Mouse (Mus musculus) myocyte (in vitro differentiated cells): ENCODE results near the gene Wdr46. TPM values are rescaled to one million over a fixed set of nuclear protein-coding genes. Genes with fewer than 3 reads are reported as not detected.

Experiments used
- H3K27me3 ChIP-seq: one replicate; pipeline ENCODE4 v1.6.1; 2011; ENCODE audit not compliant: control insufficient read depth, insufficient read depth, insufficient read length
- H3K36me3 ChIP-seq: one replicate; pipeline ENCODE4 v1.6.1; 2011; ENCODE audit not compliant: control insufficient read depth, insufficient read depth
- H3K4me2 ChIP-seq: one replicate; pipeline ENCODE4 v1.6.1; 2011; ENCODE audit warnings: low read depth, control low read depth
- H3K4me3 ChIP-seq: one replicate; pipeline ENCODE4 v1.5.1; 2011; ENCODE audit warnings: mild to moderate bottlenecking, control low read depth, moderate library complexity
- H3K79me2 ChIP-seq: one replicate; pipeline ENCODE4 v1.6.1; 2011; ENCODE audit not compliant: control insufficient read depth, insufficient read depth
- H3ac ChIP-seq: one replicate; pipeline ENCODE4 v1.6.1; 2011; ENCODE audit not compliant: control insufficient read depth, insufficient read length
- CEBPB ChIP-seq: IDR thresholded peaks from 2 replicates; pipeline ENCODE4 v1.6.1; 2011; ENCODE audit warnings: mild to moderate bottlenecking, moderate library complexity; ENCODE audit not compliant: poor library complexity, insufficient read depth, severe bottlenecking
- E2F4 ChIP-seq: IDR thresholded peaks from one replicate; pipeline ENCODE4 v1.6.1; 2011; ENCODE audit warnings: mild to moderate bottlenecking, control low read depth, moderate library complexity; ENCODE audit not compliant: insufficient read depth
- MAX ChIP-seq: IDR thresholded peaks from one replicate; pipeline ENCODE4 v1.6.1; 2011; ENCODE audit warnings: low read depth, mild to moderate bottlenecking, control low read depth
- MYOD1 ChIP-seq, 3 experiments: IDR thresholded peaks; one replicate each; pipeline ENCODE4 v1.6.1; 2011; ENCODE audit warnings: control low read depth in 2 of 3, low read depth in 2 of 3, mild to moderate bottlenecking in 2 of 3, moderate library complexity in 1 of 3; ENCODE audit not compliant: insufficient read length in 2 of 3, control insufficient read depth in 1 of 3
- MYOG ChIP-seq, 3 experiments: IDR thresholded peaks; one replicate each; pipeline ENCODE4 v1.6.1; 2011; ENCODE audit warnings: control low read depth in 2 of 3, low read depth in 2 of 3, mild to moderate bottlenecking in 2 of 3; ENCODE audit not compliant: insufficient read length in 2 of 3, control insufficient read depth in 1 of 3, insufficient read depth in 1 of 3
- POLR2A ChIP-seq: IDR thresholded peaks from one replicate; pipeline ENCODE4 v1.6.1; 2011; ENCODE audit warnings: low read depth, mild to moderate bottlenecking, control low read depth, moderate library complexity; ENCODE audit not compliant: insufficient read length
- POLR2AphosphoS2 ChIP-seq: IDR thresholded peaks from one replicate; pipeline ENCODE4 v1.6.1; 2011; ENCODE audit warnings: low read depth, control low read depth; ENCODE audit not compliant: insufficient read length
- REST ChIP-seq: IDR thresholded peaks from one replicate; pipeline ENCODE4 v1.6.1; 2011; ENCODE audit warnings: mild to moderate bottlenecking, control low read depth, moderate library complexity; ENCODE audit not compliant: insufficient read depth, insufficient read length
- SRF ChIP-seq: IDR thresholded peaks from one replicate; pipeline ENCODE4 v1.6.1; 2011; ENCODE audit warnings: low read depth; ENCODE audit not compliant: control insufficient read depth, insufficient read length
- TCF12 ChIP-seq: IDR thresholded peaks from one replicate; pipeline ENCODE4 v1.6.1; 2011; ENCODE audit warnings: mild to moderate bottlenecking, control low read depth; ENCODE audit not compliant: poor library complexity, insufficient read depth, severe bottlenecking
- TCF3 ChIP-seq: IDR thresholded peaks from one replicate; pipeline ENCODE4 v1.6.1; 2011; ENCODE audit warnings: low read depth, control low read depth; ENCODE audit not compliant: insufficient read length
- USF1 ChIP-seq: IDR thresholded peaks from one replicate; pipeline ENCODE4 v1.6.1; 2011; ENCODE audit warnings: low read depth, mild to moderate bottlenecking, control low read depth, moderate library complexity
- polyA plus RNA-seq: library from polyadenylated mRNA; unstranded; fragments of >200 nt; fragmentation: generic; extraction: Trizol; gene quantifications from one replicate; pipeline ENCODE4 v1.2.1, GENCODE M21; 2012; ENCODE audit warnings: missing spikeins

The Wdr46 gene
- polyA plus RNA-seq, 1 experiment: 25.9 TPM

GRCm38 (mm10) chr17:33956336-33956735 lies 15.9 kb downstream of the Wdr46 start:
- peak overlapping the region; percentile 71 for H3ac ChIP-seq
- no peaks in the 10 kb centered on the region for H3K27me3 ChIP-seq
- H3K79me2 ChIP-seq: peaks cover 29% of the 10 kb centered on the region
- peak overlapping the region; percentile 100 for H3K4me2 ChIP-seq
- TF ChIP-seq REST: no peak
- TF ChIP-seq MAX: no peak
- TF ChIP-seq SRF: no peak
- no peak for TF ChIP-seq MYOD1 (IDR thresholded peaks at IDR 0.05; ENCODE audit: control insufficient read depth in 1 of 3, insufficient read length in 2 of 3, low read depth in 2 of 3)
- no peak for TF ChIP-seq TCF3
- no peak for TF ChIP-seq TCF12
- TF ChIP-seq USF1: no peak
- TF ChIP-seq CEBPB: no peak
- no peak for TF ChIP-seq POLR2A
- no peak for TF ChIP-seq E2F4
- no peak for TF ChIP-seq MYOG (IDR thresholded peaks at IDR 0.05; ENCODE audit: control insufficient read depth in 1 of 3, insufficient read depth in 1 of 3, insufficient read length in 2 of 3, low read depth in 2 of 3)
- TF ChIP-seq POLR2AphosphoS2: no peak
- H3K36me3 ChIP-seq: peaks cover 15% of the 10 kb centered on the region
- H3K4me3 ChIP-seq: peak overlapping the region; percentile 93

GRCm38 (mm10) chr17:33957493-33957892 lies 17.0 kb downstream of the Wdr46 start:
- H3ac ChIP-seq: no peak overlapping the region
- no peaks in the 10 kb centered on the region for H3K27me3 ChIP-seq
- no peak overlapping the region for H3K4me3 ChIP-seq
- peaks cover 15% of the 10 kb centered on the region for H3K36me3 ChIP-seq
- H3K79me2 ChIP-seq: peaks cover 29% of the 10 kb centered on the region
- TF ChIP-seq TCF12 (no peak), CEBPB (no peak)
- no peak overlapping the region for H3K4me2 ChIP-seq

- Histone ChIP-seq H3K36me3 (peaks cover 8% of the 10 kb centered on the region), H3K79me2 (peaks cover 25% of the 10 kb centered on the region), H3K27me3 (no peaks in the 10 kb centered on the region), H3ac (no peak overlapping the region), H3K4me2 (no peak overlapping the region), H3K4me3 (no peak overlapping the region)
- no peak for TF ChIP-seq MYOD1 (IDR thresholded peaks at IDR 0.05; ENCODE audit: control insufficient read depth in 1 of 3, insufficient read length in 2 of 3, low read depth in 2 of 3)
- TF ChIP-seq REST: no peak
- no peak for TF ChIP-seq CEBPB
- no peak for TF ChIP-seq MAX
- TF ChIP-seq POLR2AphosphoS2: no peak
- no peak for TF ChIP-seq MYOG (IDR thresholded peaks at IDR 0.05; ENCODE audit: control insufficient read depth in 1 of 3, insufficient read depth in 1 of 3, insufficient read length in 2 of 3, low read depth in 2 of 3)
- TF ChIP-seq TCF12: no peak
- TF ChIP-seq E2F4: no peak
- TF ChIP-seq SRF: no peak
- TF ChIP-seq POLR2A: no peak
- no peak for TF ChIP-seq TCF3
- no peak for TF ChIP-seq USF1
Observed at GRCm38 (mm10) chr17:33958451-33958850, 18.0 kb downstream of the Wdr46 start.

- no peak overlapping the region for H3K4me2 ChIP-seq
- peaks cover 18% of the 10 kb centered on the region for H3K79me2 ChIP-seq
- H3K4me3 ChIP-seq: no peak overlapping the region
- no peak overlapping the region for H3ac ChIP-seq
- no peak for TF ChIP-seq POLR2AphosphoS2
- TF ChIP-seq REST: no peak
- no peak for TF ChIP-seq SRF
- TF ChIP-seq TCF12: no peak
- no peak for TF ChIP-seq MYOG (IDR thresholded peaks at IDR 0.05; ENCODE audit: control insufficient read depth in 1 of 3, insufficient read depth in 1 of 3, insufficient read length in 2 of 3, low read depth in 2 of 3)
- peaks cover 5% of the 10 kb centered on the region for H3K36me3 ChIP-seq
- H3K27me3 ChIP-seq: no peaks in the 10 kb centered on the region
Observed at GRCm38 (mm10) chr17:33959135-33959534, 18.7 kb downstream of the Wdr46 start.

- H3K36me3 ChIP-seq: no peaks in the 10 kb centered on the region
- no peaks in the 10 kb centered on the region for H3K27me3 ChIP-seq
- no peak overlapping the region for H3ac ChIP-seq
Observed at GRCm38 (mm10) chr17:33959948-33960347, 19.5 kb downstream of the Wdr46 start.

More at GRCm38 (mm10) chr17:33959948-33960347, 19.5 kb downstream of the Wdr46 start:
- TF ChIP-seq CEBPB: no peak
- TF ChIP-seq MYOD1 (IDR thresholded peaks at IDR 0.05; ENCODE audit: control insufficient read depth in 1 of 3, insufficient read length in 2 of 3, low read depth in 2 of 3): no peak
- TF ChIP-seq REST: no peak
- TF ChIP-seq POLR2AphosphoS2: no peak
- no peak for TF ChIP-seq TCF12
- Histone ChIP-seq H3K4me3 (no peak overlapping the region), H3K79me2 (peaks cover 10% of the 10 kb centered on the region), H3K4me2 (no peak overlapping the region)
